Mouse (Mus musculus): ENCODE measurements around the gene App.

GRCm38 (mm10) chr16:85030810-85031209 lies 142.8 kb downstream of the App start:
- TF ChIP-seq GATA1 (IDR thresholded peaks at IDR 0.05; ENCODE audit: borderline replicate concordance, low read length) (no peak), FLI1 (IDR thresholded peaks at IDR 0.05; ENCODE audit: low read length) (no peak)

All from megakaryocyte, embryonic 14.5 days (primary cell).